Mouse (Mus musculus): ENCODE measurements at regions not wholly inside any gene's neighbourhood (a gene's known extent, or its start where the extent isn't known, plus 50 kb on each side); places are given as distances from the start of the nearest gene placed in this dataset.

DNA sequence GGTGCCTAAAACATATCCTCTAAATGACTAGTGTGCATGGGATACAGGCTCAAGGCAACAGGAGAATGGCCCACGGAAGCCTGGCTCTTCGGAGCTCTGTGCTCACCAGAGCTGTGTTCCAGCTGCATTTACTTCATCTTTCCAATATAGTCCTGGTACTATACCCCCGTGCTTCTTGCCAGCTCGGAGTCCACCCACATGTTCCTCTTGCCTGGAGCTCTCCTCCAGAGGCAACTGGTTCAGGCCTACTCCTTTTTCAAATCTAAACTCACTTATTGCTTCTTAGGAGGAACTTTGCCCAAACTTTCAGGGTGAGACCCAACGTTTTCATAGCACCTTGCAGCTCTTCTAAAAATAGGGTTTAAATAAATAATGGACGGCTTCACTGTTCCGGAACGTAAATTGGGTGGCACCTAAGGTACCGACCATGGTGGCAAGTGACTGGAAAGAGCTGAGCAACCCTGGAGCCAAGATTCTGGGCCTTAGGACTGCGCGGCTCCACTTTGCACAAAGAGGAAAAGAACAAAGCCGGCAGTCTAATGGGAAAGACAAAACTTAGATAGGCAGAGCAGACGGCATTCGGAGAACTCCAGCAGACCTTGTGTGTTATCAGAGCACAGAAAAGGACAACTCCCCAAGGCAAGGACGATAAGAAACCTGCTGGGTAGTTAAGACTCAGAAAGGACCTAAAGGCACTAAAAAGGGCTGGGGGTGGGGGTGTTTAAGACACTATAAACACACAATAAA is 86.6 kb upstream of the Hmcn1 start:
- Histone ChIP-seq H3K27me3 (ENCODE audit: control insufficient read depth, insufficient read depth, insufficient read length) (no peaks in the 10 kb centered on the region), H3K79me2 (ENCODE audit: control insufficient read depth, insufficient read depth) (no peaks in the 10 kb centered on the region), H3K4me3 (no peak overlapping the region), H3K4me2 (ENCODE audit: low read depth) (no peak overlapping the region), H3ac (ENCODE audit: control insufficient read depth, insufficient read length) (no peak overlapping the region), H3K36me3 (ENCODE audit: control insufficient read depth, insufficient read depth) (no peaks in the 10 kb centered on the region)
- TF ChIP-seq TCF12 (IDR thresholded peaks at IDR 0.05; ENCODE audit: insufficient read depth, poor library complexity, severe bottlenecking): no peak
- no peak for TF ChIP-seq TCF3 (IDR thresholded peaks at IDR 0.05; ENCODE audit: insufficient read length, low read depth)
- no peak for TF ChIP-seq POLR2A (IDR thresholded peaks at IDR 0.05; ENCODE audit: insufficient read length, low read depth)
- TF ChIP-seq USF1 (IDR thresholded peaks at IDR 0.05; ENCODE audit: low read depth): no peak
- TF ChIP-seq REST (IDR thresholded peaks at IDR 0.05; ENCODE audit: insufficient read depth, insufficient read length): no peak
- TF ChIP-seq MYOD1 (IDR thresholded peaks at IDR 0.05; ENCODE audit: control insufficient read depth in 1 of 3, insufficient read length in 2 of 3, low read depth in 2 of 3): no peak
- TF ChIP-seq CEBPB (IDR thresholded peaks at IDR 0.05; ENCODE audit: insufficient read depth, poor library complexity, severe bottlenecking): no peak
- TF ChIP-seq SRF (IDR thresholded peaks at IDR 0.05; ENCODE audit: control insufficient read depth, insufficient read length, low read depth): no peak
- TF ChIP-seq MYOG (IDR thresholded peaks at IDR 0.05; ENCODE audit: control insufficient read depth in 1 of 3, insufficient read depth in 1 of 3, insufficient read length in 2 of 3, low read depth in 2 of 3): no peak
- TF ChIP-seq POLR2AphosphoS2 (IDR thresholded peaks at IDR 0.05; ENCODE audit: insufficient read length, low read depth): no peak
- no peak for TF ChIP-seq E2F4 (IDR thresholded peaks at IDR 0.05; ENCODE audit: insufficient read depth)
- no peak for TF ChIP-seq MAX (IDR thresholded peaks at IDR 0.05; ENCODE audit: low read depth)

GRCm38 (mm10) chr1:151080510-151080980 is 87.3 kb upstream of the Hmcn1 start:
- H3K4me3 ChIP-seq: no peak overlapping the region
- no peak for TF ChIP-seq TCF3 (IDR thresholded peaks at IDR 0.05; ENCODE audit: insufficient read length, low read depth)
- no peak for TF ChIP-seq MYOD1 (IDR thresholded peaks at IDR 0.05; ENCODE audit: control insufficient read depth in 1 of 3, insufficient read length in 2 of 3, low read depth in 2 of 3)
- TF ChIP-seq MYOG (IDR thresholded peaks at IDR 0.05; ENCODE audit: control insufficient read depth in 1 of 3, insufficient read depth in 1 of 3, insufficient read length in 2 of 3, low read depth in 2 of 3): no peak
- no peak for TF ChIP-seq SRF (IDR thresholded peaks at IDR 0.05; ENCODE audit: control insufficient read depth, insufficient read length, low read depth)
- TF ChIP-seq USF1 (IDR thresholded peaks at IDR 0.05; ENCODE audit: low read depth): no peak
- TF ChIP-seq REST (IDR thresholded peaks at IDR 0.05; ENCODE audit: insufficient read depth, insufficient read length): no peak
- no peak for TF ChIP-seq POLR2A (IDR thresholded peaks at IDR 0.05; ENCODE audit: insufficient read length, low read depth)
- TF ChIP-seq MAX (IDR thresholded peaks at IDR 0.05; ENCODE audit: low read depth): no peak
- no peak for TF ChIP-seq TCF12 (IDR thresholded peaks at IDR 0.05; ENCODE audit: insufficient read depth, poor library complexity, severe bottlenecking)
- TF ChIP-seq E2F4 (IDR thresholded peaks at IDR 0.05; ENCODE audit: insufficient read depth): no peak
- TF ChIP-seq CEBPB (IDR thresholded peaks at IDR 0.05; ENCODE audit: insufficient read depth, poor library complexity, severe bottlenecking): no peak
- no peak for TF ChIP-seq POLR2AphosphoS2 (IDR thresholded peaks at IDR 0.05; ENCODE audit: insufficient read length, low read depth)

DNA sequence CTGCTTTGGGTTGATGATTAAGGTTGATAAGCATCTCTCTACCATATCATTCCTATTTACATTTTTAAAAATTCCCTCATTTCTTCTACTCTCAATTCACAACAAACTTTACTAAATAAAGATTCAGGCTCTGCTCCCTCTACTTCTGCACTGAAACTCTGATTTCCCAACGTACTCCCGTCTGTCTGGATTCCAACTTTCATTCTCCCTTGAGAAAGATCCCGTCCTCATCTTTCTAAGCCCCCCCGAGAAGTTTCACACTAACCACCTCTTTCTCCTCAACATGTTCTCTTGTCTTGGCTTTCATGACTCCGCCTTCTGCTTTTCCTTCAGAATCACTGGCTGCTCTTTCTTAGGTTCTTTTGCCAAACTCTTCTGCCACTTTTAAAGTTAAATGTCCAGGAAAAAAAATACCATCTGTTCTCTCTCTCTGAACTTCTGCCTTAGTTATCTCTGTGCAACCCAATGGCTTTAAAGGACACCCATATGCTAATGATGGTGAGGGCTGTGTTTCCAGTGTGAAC is 89.3 kb upstream of the Hmcn1 start:
- no peak overlapping the region for H3K4me2 ChIP-seq (ENCODE audit: low read depth)
- TF ChIP-seq E2F4 (IDR thresholded peaks at IDR 0.05; ENCODE audit: insufficient read depth): no peak
- no peak for TF ChIP-seq POLR2A (IDR thresholded peaks at IDR 0.05; ENCODE audit: insufficient read length, low read depth)
- no peak for TF ChIP-seq REST (IDR thresholded peaks at IDR 0.05; ENCODE audit: insufficient read depth, insufficient read length)
- no peak for TF ChIP-seq MYOG (IDR thresholded peaks at IDR 0.05; ENCODE audit: control insufficient read depth in 1 of 3, insufficient read depth in 1 of 3, insufficient read length in 2 of 3, low read depth in 2 of 3)
- no peak for TF ChIP-seq MAX (IDR thresholded peaks at IDR 0.05; ENCODE audit: low read depth)
- no peak for TF ChIP-seq CEBPB (IDR thresholded peaks at IDR 0.05; ENCODE audit: insufficient read depth, poor library complexity, severe bottlenecking)
- TF ChIP-seq POLR2AphosphoS2 (IDR thresholded peaks at IDR 0.05; ENCODE audit: insufficient read length, low read depth): no peak
- TF ChIP-seq USF1 (IDR thresholded peaks at IDR 0.05; ENCODE audit: low read depth): no peak
- no peak for TF ChIP-seq TCF3 (IDR thresholded peaks at IDR 0.05; ENCODE audit: insufficient read length, low read depth)
- no peak for TF ChIP-seq SRF (IDR thresholded peaks at IDR 0.05; ENCODE audit: control insufficient read depth, insufficient read length, low read depth)
- no peak for TF ChIP-seq MYOD1 (IDR thresholded peaks at IDR 0.05; ENCODE audit: control insufficient read depth in 1 of 3, insufficient read length in 2 of 3, low read depth in 2 of 3)
- TF ChIP-seq TCF12 (IDR thresholded peaks at IDR 0.05; ENCODE audit: insufficient read depth, poor library complexity, severe bottlenecking): no peak
- no peak overlapping the region for H3ac ChIP-seq (ENCODE audit: control insufficient read depth, insufficient read length)
- H3K4me3 ChIP-seq: no peak overlapping the region
- H3K27me3 ChIP-seq (ENCODE audit: control insufficient read depth, insufficient read depth, insufficient read length): no peaks in the 10 kb centered on the region
- no peaks in the 10 kb centered on the region for H3K79me2 ChIP-seq (ENCODE audit: control insufficient read depth, insufficient read depth)
- no peaks in the 10 kb centered on the region for H3K36me3 ChIP-seq (ENCODE audit: control insufficient read depth, insufficient read depth)

More at GRCm38 (mm10) chr1:151080510-151080980, 87.3 kb upstream of the Hmcn1 start:
- no peak overlapping the region for H3K4me2 ChIP-seq (ENCODE audit: low read depth)
- no peaks in the 10 kb centered on the region for H3K79me2 ChIP-seq (ENCODE audit: control insufficient read depth, insufficient read depth)
- H3K36me3 ChIP-seq (ENCODE audit: control insufficient read depth, insufficient read depth): no peaks in the 10 kb centered on the region
- H3K27me3 ChIP-seq (ENCODE audit: control insufficient read depth, insufficient read depth, insufficient read length): no peaks in the 10 kb centered on the region
- H3ac ChIP-seq (ENCODE audit: control insufficient read depth, insufficient read length): no peak overlapping the region

DNA sequence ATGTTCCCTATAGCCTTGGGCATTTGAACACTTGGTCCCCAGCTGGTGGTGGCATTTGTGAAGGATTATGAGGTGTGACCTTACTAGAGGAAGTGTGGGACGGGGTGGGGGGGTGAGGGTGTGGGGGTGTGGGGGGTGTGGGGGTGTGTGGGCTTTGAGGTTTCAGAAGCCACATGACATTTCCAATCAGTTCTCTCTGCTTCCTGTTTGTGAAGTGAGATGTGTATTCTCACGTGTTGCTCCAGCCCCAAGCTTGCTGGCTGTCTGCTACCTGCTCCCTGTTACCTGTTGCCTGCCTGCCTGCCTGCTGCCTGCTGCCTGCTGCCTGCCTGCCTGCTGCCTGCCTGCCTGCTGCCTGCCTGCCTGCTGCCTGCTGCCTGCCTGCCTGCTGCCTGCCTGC is 90.6 kb upstream of the Hmcn1 start:
- Histone ChIP-seq H3K4me2 (ENCODE audit: low read depth) (no peak overlapping the region), H3K79me2 (ENCODE audit: control insufficient read depth, insufficient read depth) (no peaks in the 10 kb centered on the region), H3K36me3 (ENCODE audit: control insufficient read depth, insufficient read depth) (no peaks in the 10 kb centered on the region), H3K4me3 (no peak overlapping the region), H3K27me3 (ENCODE audit: control insufficient read depth, insufficient read depth, insufficient read length) (no peaks in the 10 kb centered on the region), H3ac (ENCODE audit: control insufficient read depth, insufficient read length) (no peak overlapping the region)
- TF ChIP-seq POLR2AphosphoS2 (IDR thresholded peaks at IDR 0.05; ENCODE audit: insufficient read length, low read depth) (no peak), TCF3 (IDR thresholded peaks at IDR 0.05; ENCODE audit: insufficient read length, low read depth) (no peak), SRF (IDR thresholded peaks at IDR 0.05; ENCODE audit: control insufficient read depth, insufficient read length, low read depth) (no peak), CEBPB (IDR thresholded peaks at IDR 0.05; ENCODE audit: insufficient read depth, poor library complexity, severe bottlenecking) (no peak)

All from myocyte (in vitro differentiated cells).